Mouse (Mus musculus): ENCODE measurements at regions not wholly inside any gene's neighbourhood (a gene's known extent, or its start where the extent isn't known, plus 50 kb on each side); places are given as distances from the start of the nearest gene placed in this dataset.

GRCm38 (mm10) chr16:51457166-51457565 lies 573.9 kb upstream of the Cblb start:
- H3K4me2 ChIP-seq (replicated peaks; ENCODE audit: low read depth, low read length) = no peak overlapping the region
- no peak overlapping the region for H3K9ac ChIP-seq (replicated peaks; ENCODE audit: low read depth, low read length)
- H3K27ac ChIP-seq (ENCODE audit: low read length) = no peak overlapping the region
- no peaks in the 10 kb centered on the region for H3K4me1 ChIP-seq (ENCODE audit: control insufficient read depth, insufficient read depth, low read length)
- 36% methylated on average over 1 of the region's 1 CpGs for WGBS
- H3K9me3 ChIP-seq (ENCODE audit: control insufficient read depth, low read depth, low read length) = no peaks in the 10 kb centered on the region
- no peak for ATAC-seq (ENCODE audit: insufficient number of reproducible peaks, insufficient read depth, low FRiP score, low read depth)
- no peaks in the 10 kb centered on the region for H3K27me3 ChIP-seq (ENCODE audit: control insufficient read depth, insufficient read depth, low read length)
- H3K36me3 ChIP-seq (ENCODE audit: control insufficient read depth, insufficient read depth, low read length) = no peaks in the 10 kb centered on the region
- no peak overlapping the region for H3K4me3 ChIP-seq (ENCODE audit: low read depth, low read length)

GRCm38 (mm10) chr16:51475690-51476089 lies 555.3 kb upstream of the Cblb start:
- H3K9me3 ChIP-seq (ENCODE audit: control insufficient read depth, low read depth, low read length) = no peaks in the 10 kb centered on the region
- H3K36me3 ChIP-seq (ENCODE audit: control insufficient read depth, insufficient read depth, low read length) = no peaks in the 10 kb centered on the region
- no peak overlapping the region for H3K4me2 ChIP-seq (replicated peaks; ENCODE audit: low read depth, low read length)
- H3K27ac ChIP-seq (ENCODE audit: low read length) = no peak overlapping the region
- no peak overlapping the region for H3K9ac ChIP-seq (replicated peaks; ENCODE audit: low read depth, low read length)
- H3K4me3 ChIP-seq (ENCODE audit: low read depth, low read length) = no peak overlapping the region
- no peaks in the 10 kb centered on the region for H3K27me3 ChIP-seq (ENCODE audit: control insufficient read depth, insufficient read depth, low read length)
- WGBS = 63% methylated on average over 3 of the region's 3 CpGs
- no peak for ATAC-seq (ENCODE audit: insufficient number of reproducible peaks, insufficient read depth, low FRiP score, low read depth)
- H3K4me1 ChIP-seq (ENCODE audit: control insufficient read depth, insufficient read depth, low read length) = no peaks in the 10 kb centered on the region

- no peak overlapping the region for H3K4me2 ChIP-seq (replicated peaks; ENCODE audit: low read depth, low read length)
- H3K4me1 ChIP-seq (ENCODE audit: control insufficient read depth, insufficient read depth, low read length) = no peaks in the 10 kb centered on the region
- no peak overlapping the region for H3K9ac ChIP-seq (replicated peaks; ENCODE audit: low read depth, low read length)
- 77% methylated on average over 2 of the region's 2 CpGs for WGBS
- H3K27me3 ChIP-seq (ENCODE audit: control insufficient read depth, insufficient read depth, low read length) = no peaks in the 10 kb centered on the region
- H3K4me3 ChIP-seq (ENCODE audit: low read depth, low read length) = no peak overlapping the region
- no peak for ATAC-seq (ENCODE audit: insufficient number of reproducible peaks, insufficient read depth, low FRiP score, low read depth)
- H3K9me3 ChIP-seq (ENCODE audit: control insufficient read depth, low read depth, low read length) = no peaks in the 10 kb centered on the region
- H3K27ac ChIP-seq (ENCODE audit: low read length) = no peak overlapping the region
- no peaks in the 10 kb centered on the region for H3K36me3 ChIP-seq (ENCODE audit: control insufficient read depth, insufficient read depth, low read length)
Measured at GRCm38 (mm10) chr16:51496096-51496495, 534.9 kb upstream of the Cblb start.

- no peak for ATAC-seq (ENCODE audit: insufficient number of reproducible peaks, insufficient read depth, low FRiP score, low read depth)
- WGBS = 88% methylated on average over 7 of the region's 7 CpGs
- H3K27ac ChIP-seq (ENCODE audit: low read length) = no peak overlapping the region
- H3K4me3 ChIP-seq (ENCODE audit: low read depth, low read length) = no peak overlapping the region
- H3K4me1 ChIP-seq (ENCODE audit: control insufficient read depth, insufficient read depth, low read length) = no peaks in the 10 kb centered on the region
- no peak overlapping the region for H3K9ac ChIP-seq (replicated peaks; ENCODE audit: low read depth, low read length)
- H3K4me2 ChIP-seq (replicated peaks; ENCODE audit: low read depth, low read length) = no peak overlapping the region
- H3K27me3 ChIP-seq (ENCODE audit: control insufficient read depth, insufficient read depth, low read length) = no peaks in the 10 kb centered on the region
- no peaks in the 10 kb centered on the region for H3K9me3 ChIP-seq (ENCODE audit: control insufficient read depth, low read depth, low read length)
- no peaks in the 10 kb centered on the region for H3K36me3 ChIP-seq (ENCODE audit: control insufficient read depth, insufficient read depth, low read length)
Measured at GRCm38 (mm10) chr16:51497777-51498176, 533.2 kb upstream of the Cblb start.

GRCm38 (mm10) chr16:51517079-51517478 lies 513.9 kb upstream of the Cblb start:
- H3K4me3 ChIP-seq (ENCODE audit: low read depth, low read length) = no peak overlapping the region
- H3K4me1 ChIP-seq (ENCODE audit: control insufficient read depth, insufficient read depth, low read length) = no peaks in the 10 kb centered on the region
- H3K9ac ChIP-seq (replicated peaks; ENCODE audit: low read depth, low read length) = no peak overlapping the region
- no peak overlapping the region for H3K27ac ChIP-seq (ENCODE audit: low read length)
- H3K9me3 ChIP-seq (ENCODE audit: control insufficient read depth, low read depth, low read length) = no peaks in the 10 kb centered on the region
- no peak for ATAC-seq (ENCODE audit: insufficient number of reproducible peaks, insufficient read depth, low FRiP score, low read depth)
- 52% methylated on average over 3 of the region's 3 CpGs for WGBS
- no peaks in the 10 kb centered on the region for H3K36me3 ChIP-seq (ENCODE audit: control insufficient read depth, insufficient read depth, low read length)
- no peaks in the 10 kb centered on the region for H3K27me3 ChIP-seq (ENCODE audit: control insufficient read depth, insufficient read depth, low read length)
- no peak overlapping the region for H3K4me2 ChIP-seq (replicated peaks; ENCODE audit: low read depth, low read length)

- Histone ChIP-seq H3K9ac (replicated peaks; ENCODE audit: low read depth, low read length) (no peak overlapping the region), H3K4me1 (ENCODE audit: control insufficient read depth, insufficient read depth, low read length) (no peaks in the 10 kb centered on the region), H3K4me3 (ENCODE audit: low read depth, low read length) (no peak overlapping the region), H3K4me2 (replicated peaks; ENCODE audit: low read depth, low read length) (no peak overlapping the region), H3K27ac (ENCODE audit: low read length) (no peak overlapping the region), H3K36me3 (ENCODE audit: control insufficient read depth, insufficient read depth, low read length) (no peaks in the 10 kb centered on the region), H3K27me3 (ENCODE audit: control insufficient read depth, insufficient read depth, low read length) (no peaks in the 10 kb centered on the region), H3K9me3 (ENCODE audit: control insufficient read depth, low read depth, low read length) (no peaks in the 10 kb centered on the region)
- WGBS = 74% methylated on average over 4 of the region's 4 CpGs
- no peak for ATAC-seq (ENCODE audit: insufficient number of reproducible peaks, insufficient read depth, low FRiP score, low read depth)
Measured at GRCm38 (mm10) chr16:51520762-51521161, 510.3 kb upstream of the Cblb start.

GRCm38 (mm10) chr16:51521317-51522092 lies 509.5 kb upstream of the Cblb start:
- H3K4me3 ChIP-seq (ENCODE audit: low read depth, low read length) = no peak overlapping the region
- H3K4me1 ChIP-seq (ENCODE audit: control insufficient read depth, insufficient read depth, low read length) = no peaks in the 10 kb centered on the region
- ATAC-seq (ENCODE audit: insufficient number of reproducible peaks, insufficient read depth, low FRiP score, low read depth) = no peak
- H3K9me3 ChIP-seq (ENCODE audit: control insufficient read depth, low read depth, low read length) = no peaks in the 10 kb centered on the region
- H3K36me3 ChIP-seq (ENCODE audit: control insufficient read depth, insufficient read depth, low read length) = no peaks in the 10 kb centered on the region
- 80% methylated on average over 13 of the region's 13 CpGs for WGBS
- H3K4me2 ChIP-seq (replicated peaks; ENCODE audit: low read depth, low read length) = no peak overlapping the region
- no peaks in the 10 kb centered on the region for H3K27me3 ChIP-seq (ENCODE audit: control insufficient read depth, insufficient read depth, low read length)
- no peak overlapping the region for H3K9ac ChIP-seq (replicated peaks; ENCODE audit: low read depth, low read length)
- H3K27ac ChIP-seq (ENCODE audit: low read length) = no peak overlapping the region

- Histone ChIP-seq H3K4me2 (replicated peaks; ENCODE audit: low read depth, low read length) (no peak overlapping the region), H3K9me3 (ENCODE audit: control insufficient read depth, low read depth, low read length) (no peaks in the 10 kb centered on the region), H3K4me3 (ENCODE audit: low read depth, low read length) (no peak overlapping the region), H3K36me3 (ENCODE audit: control insufficient read depth, insufficient read depth, low read length) (no peaks in the 10 kb centered on the region), H3K27me3 (ENCODE audit: control insufficient read depth, insufficient read depth, low read length) (no peaks in the 10 kb centered on the region), H3K4me1 (ENCODE audit: control insufficient read depth, insufficient read depth, low read length) (no peaks in the 10 kb centered on the region), H3K27ac (ENCODE audit: low read length) (no peak overlapping the region), H3K9ac (replicated peaks; ENCODE audit: low read depth, low read length) (no peak overlapping the region)
- ATAC-seq (ENCODE audit: insufficient number of reproducible peaks, insufficient read depth, low FRiP score, low read depth) = no peak
- 73% methylated on average over 1 of the region's 1 CpGs for WGBS
Measured at GRCm38 (mm10) chr16:51524023-51524422, 507.0 kb upstream of the Cblb start.

GRCm38 (mm10) chr16:51532496-51532895 lies 498.5 kb upstream of the Cblb start:
- no peak overlapping the region for H3K4me3 ChIP-seq (ENCODE audit: low read depth, low read length)
- whole genome bisulfite sequencing = 81% methylated on average over 1 of the region's 1 CpGs
- no peak overlapping the region for H3K27ac ChIP-seq (ENCODE audit: low read length)
- H3K36me3 ChIP-seq (ENCODE audit: control insufficient read depth, insufficient read depth, low read length) = no peaks in the 10 kb centered on the region
- H3K9me3 ChIP-seq (ENCODE audit: control insufficient read depth, low read depth, low read length) = no peaks in the 10 kb centered on the region
- no peak overlapping the region for H3K4me2 ChIP-seq (replicated peaks; ENCODE audit: low read depth, low read length)
- no peaks in the 10 kb centered on the region for H3K27me3 ChIP-seq (ENCODE audit: control insufficient read depth, insufficient read depth, low read length)
- no peak for ATAC-seq (ENCODE audit: insufficient number of reproducible peaks, insufficient read depth, low FRiP score, low read depth)
- H3K4me1 ChIP-seq (ENCODE audit: control insufficient read depth, insufficient read depth, low read length) = no peaks in the 10 kb centered on the region
- no peak overlapping the region for H3K9ac ChIP-seq (replicated peaks; ENCODE audit: low read depth, low read length)
